Mouse (Mus musculus) cerebellum, adult 2 months (tissue): Measurements from ENCODE around the gene Haao.

Experiments used
- CTCF ChIP-seq: fragments of 200-500 bp; IDR thresholded peaks from 2 replicates; pipeline ENCODE4 v1.5.1; 2011; ENCODE audit warnings: low read depth, mild to moderate bottlenecking, control low read depth, low read length, moderate library complexity, borderline replicate concordance; ENCODE audit not compliant: insufficient read depth
- POLR2A ChIP-seq: fragments of 200-500 bp; IDR thresholded peaks from 2 replicates; pipeline ENCODE4 v1.6.1; 2011; ENCODE audit warnings: low read length, control low read depth, borderline replicate concordance; ENCODE audit not compliant: insufficient read depth

- TF ChIP-seq CTCF (no peak), POLR2A (no peak)
These were observed 30.8 kb downstream of the Haao start for GRCm38 (mm10) chr17:83816996-83817395.
